Mouse (Mus musculus) kidney, adult 8-10 months (tissue): ENCODE measurements around the gene Bcor.
A peak's percentile ranks its signal among the peaks of the same experiment; 100 is the strongest.

Experiments used
- DNase-seq, 2 experiments: peaks; one replicate each; pipeline ENCODE4 v3.0.0; 2022

Gene Bcor

GRCm38 (mm10) chrX:12085949-12086348 is 74.2 kb downstream of the Bcor start:
- DNase-seq, result no peak

- no peak for DNase-seq
Measured at GRCm38 (mm10) chrX:12085290-12085689, 74.9 kb downstream of the Bcor start.

GRCm38 (mm10) chrX:12084698-12085097 is 75.5 kb downstream of the Bcor start:
- DNase-seq, result no peak

GRCm38 (mm10) chrX:12083631-12084030 is 76.5 kb downstream of the Bcor start:
- DNase-seq, result no peak

GRCm38 (mm10) chrX:12082736-12083135 is 77.4 kb downstream of the Bcor start:
- no peak for DNase-seq

- DNase-seq, result no peak
Measured at GRCm38 (mm10) chrX:12082184-12082583, 78.0 kb downstream of the Bcor start.

GRCm38 (mm10) chrX:12081741-12082155 is 78.4 kb downstream of the Bcor start:
- DNase-seq, result no peak

- no peak for DNase-seq
Measured at GRCm38 (mm10) chrX:12080904-12081740, 79.0 kb downstream of the Bcor start.

- peak in 1 of 2 experiments; percentile 59 for DNase-seq
Measured at GRCm38 (mm10) chrX:12080095-12080903, 79.9 kb downstream of the Bcor start.

- DNase-seq, result peak in 1 of 2 experiments; percentile 30
Measured at GRCm38 (mm10) chrX:12079309-12080094, 80.7 kb downstream of the Bcor start.

GRCm38 (mm10) chrX:12079059-12079308 is 81.2 kb downstream of the Bcor start:
- DNase-seq, result no peak

GRCm38 (mm10) chrX:12078195-12079058 is 81.7 kb downstream of the Bcor start:
- DNase-seq, result no peak

GRCm38 (mm10) chrX:12077601-12077980 is 82.6 kb downstream of the Bcor start:
- no peak for DNase-seq

- DNase-seq, result peak in 1 of 2 experiments; percentile 36
Measured at GRCm38 (mm10) chrX:12076763-12077600, 83.2 kb downstream of the Bcor start.

GRCm38 (mm10) chrX:12072721-12073120 is 87.4 kb downstream of the Bcor start:
- DNase-seq, result peak in 1 of 2 experiments; percentile 42

- DNase-seq, result no peak
Measured at GRCm38 (mm10) chrX:12068978-12069724, 91.0 kb downstream of the Bcor start.

- DNase-seq, result no peak
Measured at GRCm38 (mm10) chrX:12067851-12068510, 92.2 kb downstream of the Bcor start.

- DNase-seq, result no peak
Measured at GRCm38 (mm10) chrX:12067031-12067430, 93.1 kb downstream of the Bcor start.

GRCm38 (mm10) chrX:12065782-12066181 is 94.4 kb downstream of the Bcor start:
- no peak for DNase-seq

- no peak for DNase-seq
Measured at GRCm38 (mm10) chrX:12062932-12063260, 97.3 kb downstream of the Bcor start.
